Mouse (Mus musculus) adipocyte (in vitro differentiated cells): ENCODE measurements at regions not wholly inside any gene's neighbourhood (a gene's known extent, or its start where the extent isn't known, plus 50 kb on each side); places are given as distances from the start of the nearest gene placed in this dataset.
A peak's percentile ranks its signal among the peaks of the same experiment; 100 is the strongest.

ENCODE experiments used
- DNase-seq: peaks from one replicate; pipeline ENCODE4 v3.0.0-alpha.2; 2016; ENCODE audit warnings: low spot score

DNA sequence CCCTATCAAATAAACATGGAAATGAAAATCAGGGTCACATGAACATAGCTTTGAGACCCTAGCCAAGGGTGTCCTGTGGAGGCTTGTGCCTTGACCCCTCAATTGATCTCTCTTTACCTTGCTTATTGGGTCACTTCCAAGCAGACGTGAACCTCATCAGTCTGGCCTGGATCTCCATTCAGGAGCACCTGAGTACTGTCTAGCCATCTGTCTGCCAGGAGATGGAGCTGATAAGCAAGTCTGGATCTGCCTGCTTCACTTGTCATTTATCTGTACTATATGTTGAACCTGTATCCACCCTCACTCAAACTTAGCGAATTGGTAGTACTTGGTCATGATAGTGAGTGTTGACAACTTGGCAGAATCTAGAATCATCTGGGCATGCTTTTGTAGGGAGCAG lies 58.2 kb upstream of the Cacnb2 start:
- no peak for DNase-seq

DNA sequence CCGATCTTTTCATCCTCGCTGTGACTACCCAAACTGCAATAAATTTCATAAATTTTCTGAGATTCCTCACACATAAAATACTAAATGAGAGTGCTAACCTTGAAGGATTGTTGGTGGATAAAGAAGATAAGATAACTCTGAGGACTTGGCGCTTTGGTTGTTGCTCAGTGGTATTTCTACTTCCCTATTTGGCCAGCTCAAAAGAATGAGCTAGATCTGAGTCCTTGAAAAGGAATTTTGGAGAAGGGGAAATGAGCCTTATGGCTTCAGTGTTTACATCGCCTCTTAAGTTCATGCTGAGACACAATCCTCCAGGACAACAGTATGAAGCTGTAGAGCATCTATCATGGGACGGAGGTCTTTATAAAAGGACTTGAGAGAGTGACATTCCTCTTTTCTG lies 54.2 kb upstream of the Cacnb2 start:
- no peak for DNase-seq

DNA sequence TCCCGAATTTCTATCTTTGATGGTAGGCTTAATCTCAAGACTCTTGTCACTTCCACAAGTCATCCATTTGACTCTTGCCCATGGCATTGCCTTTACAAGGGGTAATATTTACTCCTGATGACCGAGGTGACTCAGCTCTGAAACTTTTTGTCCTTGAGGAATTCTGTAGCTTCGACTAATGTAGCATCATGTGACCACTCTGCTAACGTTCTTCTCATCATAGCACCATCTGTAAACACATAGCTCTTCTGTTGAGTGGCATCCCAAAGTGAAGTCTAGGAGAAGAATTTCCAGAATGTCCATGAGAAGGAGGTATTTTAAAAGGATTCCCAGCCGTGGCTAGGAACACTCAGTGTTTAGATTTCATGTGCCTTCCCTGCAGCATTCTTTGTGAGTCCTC lies 53.3 kb upstream of the Cacnb2 start:
- no peak for DNase-seq

DNA sequence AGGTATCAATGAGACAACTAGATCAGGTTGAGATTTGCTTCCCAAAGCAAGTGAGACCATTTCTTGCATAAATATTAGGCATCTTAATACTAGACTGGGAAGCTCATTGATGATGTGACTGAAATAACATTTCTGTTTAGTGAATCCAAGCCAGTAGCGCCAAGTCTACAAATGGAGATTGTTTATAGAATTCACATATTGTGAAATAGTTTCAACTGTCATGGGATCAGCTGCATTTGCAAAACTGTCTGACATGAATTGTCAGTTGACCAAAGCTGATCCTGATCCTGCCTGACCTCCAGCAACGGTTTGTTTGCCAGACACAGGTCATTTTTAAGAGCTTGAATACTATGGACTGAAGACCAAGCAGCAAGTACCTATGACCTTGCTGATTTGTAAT lies 52.1 kb upstream of the Cacnb2 start:
- DNase-seq, result peak; percentile 27
